Mouse (Mus musculus): ENCODE measurements around the gene Wwox.

The Wwox gene

DNA sequence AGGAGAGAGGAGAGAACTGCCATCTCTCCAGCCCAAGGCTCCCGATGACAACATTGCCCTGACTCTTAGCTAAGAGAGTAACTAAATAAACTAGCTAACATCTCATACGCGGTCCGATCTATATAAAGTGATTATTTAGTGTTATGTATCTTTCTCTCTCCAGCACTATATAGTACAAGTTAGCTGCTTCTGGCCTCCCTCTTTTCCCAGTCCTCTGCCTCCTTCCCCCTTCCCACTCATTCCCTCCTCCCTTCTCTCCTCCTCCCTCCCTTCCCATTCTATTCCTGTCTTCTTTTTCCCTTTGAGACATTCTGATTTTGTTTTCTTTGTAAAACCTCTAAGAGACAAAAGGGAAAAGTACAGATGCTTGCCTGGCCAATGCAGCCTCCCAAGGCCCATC lies 414.3 kb downstream of the Wwox start:
- DNase-seq (ENCODE audit: low read depth, low spot score), result no peak

- no peak for DNase-seq (ENCODE audit: low read depth, low spot score)
Observed at GRCm38 (mm10) chr8:114855833-114856232, 416.4 kb downstream of the Wwox start.

DNA sequence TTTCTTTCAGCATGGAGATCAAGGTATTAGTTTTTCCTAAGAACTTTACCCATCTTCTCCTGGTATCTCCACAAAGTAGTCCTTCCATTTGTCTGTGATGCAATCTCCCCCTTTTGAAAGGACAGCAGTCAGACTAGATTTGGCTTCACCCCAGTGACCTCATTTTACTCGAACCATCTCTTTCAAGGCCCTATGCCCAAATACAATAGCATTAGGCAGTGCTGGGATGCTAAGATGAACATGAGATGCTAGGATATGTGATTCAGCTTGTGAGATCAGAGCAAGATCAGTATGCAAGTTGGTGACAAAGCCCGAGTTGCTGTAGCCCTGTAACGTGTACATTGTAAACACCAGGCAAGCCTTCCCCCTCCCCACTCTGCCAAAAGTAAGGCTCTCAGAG lies 426.5 kb downstream of the Wwox start:
- DNase-seq (ENCODE audit: low read depth, low spot score), result no peak

GRCm38 (mm10) chr8:114869321-114869720 lies 429.9 kb downstream of the Wwox start:
- DNase-seq (ENCODE audit: low read depth, low spot score), result no peak

DNA sequence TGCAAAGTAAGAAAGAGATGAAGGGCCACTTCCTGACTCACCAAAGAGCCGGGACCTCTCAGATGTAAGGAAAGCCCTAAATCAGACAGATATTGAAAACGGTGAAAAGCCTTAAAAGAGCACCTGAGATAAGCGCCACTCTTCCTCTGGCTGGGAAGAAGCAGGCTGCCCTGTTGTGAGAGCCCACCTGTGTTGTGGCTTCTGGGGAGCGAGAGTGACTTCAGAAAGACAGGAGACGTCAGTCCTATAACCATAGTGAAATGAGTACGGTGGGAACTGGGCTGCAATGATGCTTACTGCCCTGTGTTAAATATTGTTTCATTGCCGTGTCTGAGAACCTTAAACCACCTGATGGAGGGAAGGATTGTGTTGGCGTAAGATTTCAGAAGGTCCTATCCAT lies 431.0 kb downstream of the Wwox start:
- no peak for DNase-seq (ENCODE audit: low read depth, low spot score)

- DNase-seq (ENCODE audit: low read depth, low spot score), result no peak
Observed at GRCm38 (mm10) chr8:114872491-114872890, 433.0 kb downstream of the Wwox start.

DNA sequence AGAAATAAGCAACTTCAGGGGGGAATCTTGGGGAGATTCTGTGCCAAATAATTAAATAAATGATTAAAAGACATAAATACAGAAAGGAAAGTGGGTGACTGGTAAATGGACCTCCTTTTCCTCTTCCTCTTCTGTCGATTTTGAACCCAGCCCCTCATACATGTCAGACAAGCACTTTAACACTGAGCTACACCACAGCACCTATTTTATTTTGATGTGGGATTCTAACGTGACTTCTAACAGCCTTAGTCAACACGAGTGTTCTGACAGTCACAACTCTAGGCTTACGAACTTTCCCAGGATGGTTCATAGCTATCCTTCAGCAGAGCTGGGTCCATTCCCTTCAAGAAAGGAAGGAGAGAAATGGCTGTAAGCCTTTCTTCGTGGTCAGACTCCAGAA lies 435.7 kb downstream of the Wwox start:
- no peak for DNase-seq (ENCODE audit: low read depth, low spot score)

DNA sequence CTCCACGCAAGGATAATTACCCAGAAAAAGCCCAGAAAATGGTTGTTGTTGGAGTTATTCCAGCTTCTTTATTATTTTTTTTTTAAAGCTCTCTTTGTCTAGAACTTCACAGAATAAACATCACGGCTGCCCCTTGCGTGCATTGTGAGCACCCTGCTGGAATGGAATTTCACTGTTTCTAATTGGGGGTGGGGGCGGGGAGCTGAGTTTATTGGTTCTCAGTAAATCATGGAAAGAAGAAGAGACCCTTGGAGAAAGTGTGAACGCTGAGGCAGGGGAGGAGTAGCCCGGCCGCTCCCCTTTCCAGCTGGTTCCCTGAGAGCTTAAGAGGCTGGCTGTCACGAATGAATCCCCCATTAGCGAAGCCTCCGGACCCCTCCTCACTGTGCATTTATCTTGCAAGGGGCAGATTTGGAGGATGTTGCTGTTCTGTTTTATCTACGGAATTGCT lies 436.7 kb downstream of the Wwox start:
- DNase-seq (ENCODE audit: low read depth, low spot score), result no peak

DNA sequence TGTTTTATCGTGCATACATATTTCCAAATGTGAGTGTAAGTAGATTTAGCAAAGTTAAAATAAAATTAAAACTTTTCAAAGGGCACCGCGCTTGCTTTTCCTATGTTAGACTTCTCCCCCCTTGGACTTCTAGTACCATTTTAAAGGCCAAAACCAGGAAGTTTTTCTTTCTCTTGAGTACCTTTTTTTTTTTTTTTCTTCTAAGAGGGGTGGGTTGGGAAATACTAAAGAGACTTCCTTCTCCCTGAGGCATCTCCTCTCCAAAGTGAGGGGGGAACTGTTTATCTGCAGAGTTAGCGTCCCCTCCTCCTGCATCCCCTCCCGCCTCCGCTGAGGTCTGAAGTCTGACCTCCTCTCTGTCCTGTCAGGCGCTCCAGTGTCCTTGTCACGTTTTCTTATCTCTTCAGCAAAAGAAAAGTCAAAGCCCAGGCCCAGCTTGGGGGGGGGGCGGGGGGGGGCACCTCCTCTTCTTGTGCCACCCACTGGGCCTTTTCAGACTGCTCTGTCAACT lies 437.3 kb downstream of the Wwox start:
- no peak for DNase-seq (ENCODE audit: low read depth, low spot score)

DNA sequence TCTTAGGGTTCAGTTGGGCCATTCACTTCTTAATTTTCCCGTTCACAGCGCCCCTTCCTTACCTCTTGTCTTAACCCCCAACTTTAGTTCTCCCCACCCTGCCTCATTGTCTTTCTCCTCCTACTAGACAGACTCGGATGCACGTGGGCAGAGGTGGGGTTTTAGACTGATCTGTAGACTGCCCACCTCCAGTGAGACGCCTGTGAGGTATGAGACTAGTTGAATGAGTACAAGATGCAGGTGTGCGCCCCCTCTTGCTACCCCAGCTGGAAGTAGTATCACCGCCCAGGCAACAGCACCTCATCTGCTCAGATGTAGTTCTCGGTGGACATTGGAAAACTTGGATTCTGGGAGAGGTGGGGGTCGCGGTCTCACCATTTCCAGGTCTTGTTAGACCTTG lies 437.8 kb downstream of the Wwox start:
- no peak for DNase-seq (ENCODE audit: low read depth, low spot score)

DNA sequence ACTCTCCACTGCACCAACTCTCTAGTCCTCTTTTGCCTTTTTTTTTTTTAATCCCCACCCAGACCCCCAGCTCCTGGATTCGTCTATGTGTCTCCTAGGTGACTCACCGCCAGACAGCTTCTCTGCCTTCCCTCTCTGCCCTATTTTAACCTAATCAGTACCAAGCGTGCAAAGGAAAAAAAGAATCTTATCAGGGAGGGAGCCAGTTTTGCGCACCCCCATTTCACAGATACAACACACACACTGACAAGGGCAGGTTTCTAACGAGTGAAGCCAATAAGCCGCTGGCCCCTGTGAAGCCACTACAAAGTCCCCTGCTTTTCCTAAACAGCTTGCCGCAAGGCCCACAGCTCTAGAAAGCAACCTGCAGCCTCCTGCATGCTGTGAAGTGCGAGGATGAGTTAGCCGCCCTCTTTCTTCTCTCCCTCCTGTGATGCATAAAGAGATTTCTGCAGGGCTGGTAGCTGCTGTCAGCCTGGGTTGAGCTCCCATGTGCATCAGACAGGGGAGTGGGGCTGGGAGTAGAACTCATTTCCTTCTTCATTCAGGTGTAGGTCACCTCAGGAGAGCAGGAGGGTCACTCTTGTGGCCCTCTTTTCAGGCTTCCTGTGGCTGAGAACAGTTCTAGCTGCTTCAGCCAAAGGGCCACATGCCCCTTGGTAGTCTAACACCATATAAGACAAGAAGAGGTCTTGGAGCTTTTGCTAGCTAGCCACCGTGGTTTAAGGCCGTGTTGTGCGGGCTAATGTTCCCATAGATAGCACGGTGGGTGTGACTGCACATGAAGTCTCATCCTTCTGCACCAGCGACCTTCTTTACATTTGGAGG lies 439.2 kb downstream of the Wwox start:
- no peak for DNase-seq (ENCODE audit: low read depth, low spot score)

GRCm38 (mm10) chr8:114879277-114879568 lies 439.8 kb downstream of the Wwox start:
- no peak for DNase-seq (ENCODE audit: low read depth, low spot score)

- no peak for DNase-seq (ENCODE audit: low read depth, low spot score)
Observed at GRCm38 (mm10) chr8:114879678-114880077, 440.2 kb downstream of the Wwox start.

- DNase-seq (ENCODE audit: low read depth, low spot score), result no peak
Observed at GRCm38 (mm10) chr8:114880475-114881135, 441.1 kb downstream of the Wwox start.

DNA sequence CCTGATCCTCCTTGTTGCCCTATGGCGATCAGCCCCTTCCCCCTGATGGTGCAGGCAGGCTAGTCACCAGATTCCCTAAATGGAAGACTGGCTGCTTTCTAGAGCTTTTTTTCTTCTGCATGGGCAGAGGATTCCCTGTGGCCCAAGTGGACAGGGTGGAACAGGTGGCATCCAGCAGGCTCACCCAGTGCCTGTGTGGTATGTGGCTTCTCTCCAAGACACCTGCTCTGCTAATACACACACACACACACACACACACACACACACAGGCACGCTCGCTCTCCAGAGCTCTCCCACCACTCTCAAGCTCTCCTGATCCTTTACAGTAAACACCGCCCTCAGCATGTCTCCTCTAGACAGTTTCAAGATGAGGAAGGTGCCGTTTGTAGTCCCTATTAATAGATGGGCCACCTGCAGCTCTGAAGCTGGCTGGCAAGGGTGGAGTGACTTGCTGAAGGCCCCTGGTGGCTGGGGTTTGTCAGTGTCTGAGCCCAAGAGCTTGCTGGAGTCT lies 442.5 kb downstream of the Wwox start:
- no peak for DNase-seq (ENCODE audit: low read depth, low spot score)

- no peak for DNase-seq (ENCODE audit: low read depth, low spot score)
Observed at GRCm38 (mm10) chr8:114882504-114882903, 443.0 kb downstream of the Wwox start.

DNA sequence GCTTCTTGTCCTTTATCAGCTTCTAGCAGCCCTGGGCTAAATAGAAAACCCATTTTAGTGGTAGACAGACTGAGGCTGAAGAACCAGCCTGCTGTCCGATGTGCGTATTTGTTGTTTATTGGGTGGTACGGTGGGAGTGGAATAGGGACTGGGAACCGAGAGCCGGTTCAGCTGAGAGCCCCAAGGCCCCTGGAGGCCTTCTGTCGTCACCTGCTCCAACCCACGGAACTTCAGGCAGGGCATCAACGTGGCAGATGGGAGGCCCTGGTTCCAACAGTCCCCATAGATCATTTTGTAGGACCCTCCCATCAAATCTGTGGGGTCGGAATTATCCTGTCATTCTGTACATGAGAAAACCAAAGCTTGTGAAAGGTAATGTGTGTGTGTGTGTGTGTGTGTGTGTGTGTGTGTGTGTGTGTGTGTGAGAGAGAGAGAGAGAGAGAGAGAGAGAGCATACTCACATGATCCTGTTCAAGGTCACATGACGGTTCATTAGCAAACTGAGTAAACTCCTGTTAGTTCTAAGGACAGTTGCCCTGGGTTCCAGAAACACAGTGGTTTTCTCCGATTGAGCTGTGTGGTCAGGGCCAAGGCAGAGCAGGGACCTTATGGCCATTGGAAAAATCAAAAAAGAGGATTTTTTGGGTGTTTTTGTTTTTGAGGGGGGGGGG lies 443.6 kb downstream of the Wwox start:
- no peak for DNase-seq (ENCODE audit: low read depth, low spot score)

DNA sequence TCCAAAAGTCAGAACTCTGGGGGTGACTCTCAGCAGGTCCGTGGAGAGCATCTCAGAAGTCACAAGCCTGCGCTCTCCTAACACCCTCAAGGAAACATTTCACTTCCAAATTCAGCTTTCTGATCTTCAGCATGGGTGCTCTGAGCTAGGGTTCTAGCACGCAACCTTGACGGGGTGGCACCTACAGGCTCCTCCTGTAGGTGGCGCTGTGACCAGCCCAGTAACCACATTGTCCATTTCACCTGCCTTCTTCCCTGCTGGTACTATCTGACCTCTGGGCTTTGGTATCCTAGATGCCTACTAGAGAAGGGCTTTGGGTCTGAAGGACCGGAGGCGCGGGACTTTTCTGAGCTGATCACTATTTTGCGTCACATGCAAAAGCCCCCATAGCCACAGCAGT lies 444.5 kb downstream of the Wwox start:
- no peak for DNase-seq (ENCODE audit: low read depth, low spot score)

DNA sequence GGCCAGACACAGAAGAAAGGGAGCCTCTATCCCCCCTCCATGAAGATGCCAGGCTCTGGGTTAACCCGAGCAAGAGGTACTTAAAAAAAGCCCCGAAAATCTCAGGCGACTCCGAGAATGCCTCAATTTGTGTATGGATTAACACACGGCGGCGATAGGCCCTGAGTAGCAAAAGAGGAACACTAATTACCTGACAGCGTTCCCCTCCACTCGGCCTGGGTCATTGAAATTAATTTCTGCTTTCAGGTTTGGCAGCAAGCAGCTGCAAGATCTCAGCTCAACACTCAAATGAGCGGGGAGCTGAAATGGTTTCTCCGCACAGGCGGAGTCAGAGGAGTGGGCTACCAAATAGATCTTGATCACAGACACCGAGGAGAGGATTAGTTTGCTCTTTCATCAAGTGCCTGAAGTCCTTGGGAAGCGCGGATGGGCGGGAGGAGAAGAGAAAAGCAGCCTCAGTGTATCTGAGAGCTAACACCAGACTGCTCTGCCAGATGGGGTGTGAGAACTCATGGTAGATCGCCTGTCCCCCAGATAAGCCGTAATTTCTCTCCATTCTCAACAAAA lies 445.7 kb downstream of the Wwox start:
- no peak for DNase-seq (ENCODE audit: low read depth, low spot score)

DNA sequence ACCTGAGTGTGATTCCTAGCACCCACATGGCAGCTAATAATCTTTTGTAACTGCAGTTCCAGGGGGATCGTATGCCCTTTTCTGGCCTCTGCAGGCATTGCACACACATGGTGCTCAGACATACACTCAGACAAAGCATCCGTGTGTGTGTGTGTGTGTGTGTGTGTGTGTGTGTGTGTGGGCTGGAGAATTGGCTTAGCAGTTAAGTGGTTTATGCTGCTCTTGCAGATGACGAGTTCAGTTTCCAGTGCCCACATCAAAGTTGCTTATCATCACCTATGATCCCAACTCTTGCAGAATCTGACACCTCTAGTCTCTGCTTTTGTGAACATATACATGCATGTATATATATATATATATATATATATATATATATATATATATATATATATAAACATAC lies 448.9 kb downstream of the Wwox start:
- no peak for DNase-seq (ENCODE audit: low read depth, low spot score)

GRCm38 (mm10) chr8:114889578-114890374 lies 450.3 kb downstream of the Wwox start:
- DNase-seq (ENCODE audit: low read depth, low spot score), result no peak

Data from embryo, embryonic 11.5 days (tissue).